Mouse (Mus musculus): Measurements from ENCODE around the gene Gm49388.

Gene Gm49388

GRCm38 (mm10) chr7:127785308-127785707 is at the start of gene Gm49388:
Gene Gm49388, plus strand, starts transcription at chr7:127785608.
- no peak for DNase-seq

DNA sequence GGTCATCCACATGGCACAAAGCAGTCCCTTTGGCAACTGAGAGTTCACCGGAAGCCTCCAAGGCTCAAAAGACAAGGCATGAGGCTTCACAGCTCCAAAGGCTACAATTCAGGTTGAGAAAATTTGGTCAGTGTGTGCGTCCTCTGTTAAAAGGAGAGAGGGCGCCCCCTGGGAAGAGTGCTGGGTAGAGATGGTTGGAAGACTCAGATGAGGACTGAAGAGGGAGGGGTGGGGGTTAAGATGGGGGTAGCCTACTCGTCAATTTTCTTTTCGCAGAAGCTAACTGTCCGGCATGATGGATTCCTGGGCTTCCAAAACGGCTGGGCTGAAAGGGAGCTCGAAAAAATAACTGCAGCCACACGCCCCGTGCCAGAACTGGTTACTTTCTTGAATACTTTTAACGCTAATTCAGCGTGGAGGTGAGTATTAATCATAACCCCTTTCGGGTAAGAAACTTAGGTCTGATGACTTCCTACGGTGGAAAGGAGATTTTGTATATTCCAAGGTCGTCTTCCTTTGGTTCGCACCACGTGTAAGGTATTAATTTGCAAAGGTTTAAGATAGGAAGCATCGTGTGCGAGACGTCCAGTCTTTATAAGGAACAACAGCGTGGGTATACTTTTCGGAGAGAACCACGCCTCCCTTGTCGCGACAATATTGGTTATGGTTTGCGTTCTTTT is 40.9 kb upstream of the Gm49388 start, which contains the start of gene Fbxl19:
TSS of gene Fbxl19 (plus strand) at position 178 of the 680 bp plus-strand sequence.
- peak; percentile 72 to 75 for DNase-seq

GRCm38 (mm10) chr7:127745251-127745651 is 40.2 kb upstream of the Gm49388 start:
- DNase-seq = peak; percentile 84 to 89

DNA sequence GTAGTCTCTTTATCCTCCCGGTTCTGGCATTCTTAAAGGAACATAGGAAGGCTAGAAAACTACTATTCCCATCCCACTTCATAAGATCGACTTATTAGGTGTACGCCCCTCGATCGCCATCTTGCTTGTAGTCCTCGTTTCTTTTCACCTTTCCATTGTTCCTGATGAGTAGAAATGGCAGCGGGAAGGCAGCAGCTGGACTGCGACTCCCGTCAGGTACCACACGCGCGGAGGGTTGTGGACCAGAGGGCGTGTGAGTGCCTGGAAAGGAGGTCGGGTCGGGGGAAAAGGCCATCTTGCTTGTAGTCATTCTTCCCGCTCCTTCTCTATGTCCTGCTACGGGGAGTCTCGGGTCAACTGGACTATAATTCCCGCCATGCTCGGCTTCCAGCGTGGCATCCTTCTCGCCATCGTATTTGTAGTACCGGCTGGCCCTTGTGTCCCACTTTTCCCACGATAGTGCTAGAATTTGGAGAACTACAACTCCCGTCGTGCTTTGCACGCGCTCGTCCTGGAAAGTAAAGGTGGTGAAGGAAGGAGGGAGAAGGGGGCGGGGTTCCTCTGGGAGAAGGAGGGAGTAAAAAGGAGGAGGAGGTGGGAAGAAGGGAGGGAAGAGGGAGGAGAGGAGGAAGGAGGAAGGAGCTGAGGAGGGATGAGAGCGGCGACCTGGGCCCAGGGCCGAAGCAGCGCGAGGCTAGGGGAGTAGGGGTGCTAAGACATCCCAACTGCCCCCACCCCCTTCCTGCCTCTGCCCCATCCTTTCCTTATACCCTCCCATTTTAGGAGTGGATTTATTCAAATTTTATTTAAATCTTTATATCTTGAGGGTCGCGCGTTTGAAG is 39.5 kb upstream of the Gm49388 start:
- peak; percentile 71 to 74 for DNase-seq

DNA sequence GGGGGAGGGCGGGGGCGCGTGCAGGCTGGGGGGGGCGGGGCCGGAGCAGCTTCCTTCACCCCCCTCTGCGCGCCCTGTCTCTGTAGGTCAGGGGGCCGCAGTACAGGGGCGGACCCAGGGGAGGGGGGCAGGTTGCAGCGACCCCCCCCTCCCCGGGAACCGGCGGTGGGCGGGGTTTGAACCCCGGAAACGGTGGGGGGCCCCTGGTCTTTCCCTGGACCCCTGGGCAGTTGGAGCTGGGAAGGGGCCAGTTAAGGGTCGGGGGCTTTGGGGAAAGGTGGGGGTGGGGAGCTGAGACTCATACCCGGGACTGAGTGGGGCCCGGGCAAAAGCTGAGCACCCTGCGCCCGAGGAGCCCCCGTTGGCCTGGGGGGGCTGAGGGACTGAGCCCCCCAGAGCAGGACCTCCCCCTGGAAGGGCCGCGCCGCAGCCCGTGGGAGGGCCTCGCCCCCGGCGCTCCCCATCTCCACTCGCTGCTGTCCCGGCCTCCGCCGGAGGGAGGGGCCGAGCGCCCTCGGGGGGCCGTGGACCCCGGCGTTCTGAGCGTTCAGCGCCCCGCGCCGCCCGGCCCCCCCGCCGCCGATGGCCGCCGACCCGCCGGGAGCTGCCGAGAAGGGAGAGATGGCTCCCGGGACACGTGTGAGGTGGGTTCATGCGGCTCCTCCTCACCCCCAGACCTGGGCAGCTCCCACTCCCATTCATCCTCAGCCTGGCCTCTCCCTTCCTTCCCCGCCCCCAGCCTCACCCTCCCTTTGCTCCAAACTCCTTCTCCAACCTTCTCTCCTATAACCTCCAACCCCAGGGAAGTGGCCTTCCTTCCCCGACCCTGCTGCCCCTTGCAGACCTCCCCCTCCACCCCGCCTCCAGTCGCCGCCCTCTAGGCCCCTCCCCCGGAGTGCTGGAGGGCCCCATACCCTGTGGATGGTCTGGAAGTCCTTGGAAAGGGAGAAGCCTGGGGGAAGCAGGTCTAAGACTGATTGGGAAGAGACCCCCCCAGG is 38.6 kb upstream of the Gm49388 start:
- peak; percentile 36 to 62 for DNase-seq

GRCm38 (mm10) chr7:127747559-127748234 is 37.7 kb upstream of the Gm49388 start:
- DNase-seq = no peak

DNA sequence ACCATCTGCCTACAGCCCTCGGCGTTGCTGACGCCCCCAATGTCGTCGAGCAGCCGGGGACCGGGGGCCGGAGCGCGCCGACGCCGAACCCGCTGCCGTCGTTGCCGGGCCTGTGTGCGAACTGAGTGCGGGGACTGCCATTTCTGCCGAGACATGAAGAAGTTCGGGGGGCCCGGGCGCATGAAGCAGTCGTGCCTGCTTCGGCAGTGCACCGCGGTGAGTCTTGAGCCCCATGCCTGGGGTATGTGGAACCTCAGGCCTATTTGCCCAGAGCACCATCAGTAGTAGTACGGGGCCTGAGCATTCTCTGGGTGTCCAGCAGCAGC is 37.2 kb upstream of the Gm49388 start:
- no peak for DNase-seq

- DNase-seq = no peak
Observed at GRCm38 (mm10) chr7:127750131-127751127, 35.0 kb upstream of the Gm49388 start.

- no peak for DNase-seq
Observed at GRCm38 (mm10) chr7:127751619-127752018, 33.8 kb upstream of the Gm49388 start.

DNA sequence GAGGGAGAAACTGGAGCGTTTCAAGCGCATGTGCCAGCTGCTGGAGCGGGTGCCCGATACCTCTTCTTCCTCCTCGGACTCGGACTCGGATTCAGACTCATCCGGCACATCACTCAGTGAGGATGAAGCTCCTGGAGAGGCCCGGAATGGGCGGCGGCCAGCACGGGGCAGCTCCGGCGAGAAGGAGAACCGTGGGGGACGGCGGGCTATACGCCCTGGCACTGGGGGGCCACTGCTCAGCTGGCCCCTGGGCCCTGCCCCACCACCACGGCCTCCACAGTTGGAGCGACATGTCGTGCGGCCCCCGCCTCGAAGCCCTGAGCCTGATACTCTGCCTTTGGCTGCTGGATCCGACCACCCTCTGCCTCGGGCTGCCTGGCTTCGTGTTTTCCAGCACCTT is 33.3 kb upstream of the Gm49388 start:
- DNase-seq = no peak

DNA sequence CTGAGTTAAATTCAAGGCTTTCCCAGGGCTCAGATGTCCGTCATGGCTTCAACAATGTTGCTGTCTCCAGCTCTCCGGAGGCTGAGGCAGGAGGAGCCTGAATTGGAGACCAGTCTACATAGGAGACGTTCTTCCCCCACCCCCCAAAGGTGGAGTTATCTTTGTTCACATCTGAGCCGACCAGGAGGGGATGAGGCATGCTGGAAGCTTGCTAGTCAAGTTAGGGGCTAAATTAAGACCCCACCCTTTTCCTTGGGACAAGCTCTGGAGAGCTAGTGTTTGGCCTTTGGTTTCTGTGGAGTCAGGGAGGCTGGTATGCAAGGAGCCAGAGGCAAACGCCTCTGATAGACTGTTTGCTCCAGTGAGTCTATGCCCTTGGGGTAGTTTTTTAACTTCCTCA is 32.2 kb upstream of the Gm49388 start:
- no peak for DNase-seq

DNA sequence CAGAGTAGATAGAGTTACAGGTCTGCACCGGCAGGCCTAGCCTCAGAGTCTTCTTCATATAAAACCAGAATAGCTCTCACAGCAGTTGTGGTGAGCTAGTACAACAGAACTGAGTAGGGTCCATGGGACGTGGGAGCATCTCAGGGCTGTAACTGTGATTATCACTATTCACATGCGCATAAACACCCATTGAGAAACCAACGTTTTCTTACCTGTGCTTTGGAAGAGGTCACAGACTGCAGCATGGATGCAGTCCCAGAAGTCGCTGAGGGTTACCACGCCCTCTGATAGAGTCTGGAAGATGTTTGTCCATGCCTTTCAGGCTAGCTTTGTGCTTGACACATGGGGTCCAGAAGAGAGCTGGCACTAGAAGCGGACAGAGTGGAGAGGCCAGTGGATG is 31.7 kb upstream of the Gm49388 start:
- no peak for DNase-seq

- no peak for DNase-seq
Observed at GRCm38 (mm10) chr7:127759716-127760115, 25.7 kb upstream of the Gm49388 start.

DNA sequence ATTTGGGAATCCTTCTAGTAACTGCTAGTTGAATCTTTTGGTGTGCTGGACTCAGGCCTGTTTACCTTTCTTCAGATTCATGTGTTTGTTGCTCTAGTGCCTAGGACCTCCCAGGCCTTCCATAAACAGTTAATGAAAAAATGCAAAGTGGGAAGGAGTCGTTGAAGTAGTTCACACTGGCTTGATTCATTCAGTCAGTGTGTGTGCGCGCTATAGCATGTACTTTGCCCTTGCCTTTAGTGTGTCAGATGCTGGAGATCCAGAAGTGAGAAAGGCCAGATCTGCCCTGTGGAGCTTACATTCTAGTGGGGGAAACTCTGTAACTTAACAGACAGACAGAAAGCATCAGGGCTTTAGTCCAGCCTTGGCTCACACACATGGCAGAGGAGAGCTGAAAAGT is 24.9 kb upstream of the Gm49388 start:
- DNase-seq = no peak

- peak; percentile 51 to 53 for DNase-seq
Observed at GRCm38 (mm10) chr7:127761026-127761425, 24.4 kb upstream of the Gm49388 start.

DNA sequence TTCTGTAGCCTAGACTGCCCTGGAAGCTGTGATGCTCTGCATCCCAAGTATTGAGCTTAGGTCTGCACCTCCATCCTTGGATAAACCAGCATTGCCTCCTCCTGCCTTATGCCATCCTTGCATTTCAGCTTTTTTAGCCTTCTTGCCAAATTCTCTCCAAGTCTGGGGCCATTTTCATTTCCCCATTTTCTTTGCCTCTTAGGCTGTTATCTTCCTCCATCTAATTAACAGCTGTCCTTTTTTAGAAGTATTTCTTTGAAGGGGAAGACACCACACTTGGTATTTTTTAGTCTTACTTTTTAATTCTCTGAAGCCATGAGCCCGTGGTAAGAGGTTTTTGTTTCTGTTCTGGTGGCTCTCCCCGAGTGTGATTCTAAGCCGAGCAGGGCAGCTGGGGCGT is 21.8 kb upstream of the Gm49388 start:
- DNase-seq = no peak

DNA sequence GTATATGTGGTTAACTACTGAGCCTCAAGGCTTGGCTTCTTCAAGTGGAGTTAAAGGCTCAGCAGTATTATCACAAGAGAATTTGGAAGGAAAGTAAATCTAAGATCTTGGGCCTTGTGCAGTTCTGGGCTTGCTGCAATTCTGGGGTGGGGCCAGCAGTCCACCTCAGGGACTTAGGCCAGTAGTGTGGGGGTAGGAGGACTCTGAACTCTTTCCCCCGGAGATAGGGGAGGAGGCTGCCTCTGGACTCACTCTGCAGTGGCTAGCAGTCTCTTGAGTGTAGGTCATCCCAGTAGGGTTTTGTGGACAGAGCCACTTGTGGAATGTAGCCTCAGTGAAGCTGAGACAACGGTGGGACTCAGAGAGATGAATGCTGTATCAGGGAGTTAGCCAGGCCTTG is 19.7 kb upstream of the Gm49388 start:
- no peak for DNase-seq

- no peak for DNase-seq
Observed at GRCm38 (mm10) chr7:127766851-127767609, 18.4 kb upstream of the Gm49388 start.

- DNase-seq = no peak
Observed at GRCm38 (mm10) chr7:127767671-127768345, 17.6 kb upstream of the Gm49388 start.

All from thymus, postnatal 36 days (tissue).